Mouse (Mus musculus) CD4-positive helper T cell, adult 2 months (primary cell): Measurements from ENCODE around the gene Gm10643.

Source experiments
- DNase-seq: peaks from one replicate; pipeline ENCODE4 v3.0.0-alpha.2; 2012; ENCODE audit warnings: low read depth, missing footprints, low spot score

Gm10643 gene

DNA sequence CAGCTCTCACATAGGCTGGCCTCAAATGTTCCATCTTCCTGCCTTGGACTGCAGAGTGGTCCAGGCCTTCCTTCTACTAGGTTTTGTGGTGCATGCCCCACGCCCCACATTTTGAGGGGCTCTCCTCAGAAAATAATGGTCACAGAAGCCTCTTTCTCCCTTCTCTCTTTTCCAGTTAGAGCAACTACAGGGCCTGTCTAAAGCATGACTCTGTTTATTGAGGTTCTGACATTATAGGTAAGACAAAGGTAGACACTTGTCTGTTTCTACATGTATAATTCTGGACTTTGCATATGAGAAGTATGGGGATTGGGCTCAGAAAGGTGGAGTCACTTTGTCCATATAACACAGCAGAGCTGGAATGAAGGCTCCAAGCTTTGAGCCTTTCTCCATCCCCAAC is at the start of gene Gm10643:
Gene Gm10643 (minus strand): TSS at position 101 of the 400 bp plus-strand sequence.
- DNase-seq, result no peak

DNA sequence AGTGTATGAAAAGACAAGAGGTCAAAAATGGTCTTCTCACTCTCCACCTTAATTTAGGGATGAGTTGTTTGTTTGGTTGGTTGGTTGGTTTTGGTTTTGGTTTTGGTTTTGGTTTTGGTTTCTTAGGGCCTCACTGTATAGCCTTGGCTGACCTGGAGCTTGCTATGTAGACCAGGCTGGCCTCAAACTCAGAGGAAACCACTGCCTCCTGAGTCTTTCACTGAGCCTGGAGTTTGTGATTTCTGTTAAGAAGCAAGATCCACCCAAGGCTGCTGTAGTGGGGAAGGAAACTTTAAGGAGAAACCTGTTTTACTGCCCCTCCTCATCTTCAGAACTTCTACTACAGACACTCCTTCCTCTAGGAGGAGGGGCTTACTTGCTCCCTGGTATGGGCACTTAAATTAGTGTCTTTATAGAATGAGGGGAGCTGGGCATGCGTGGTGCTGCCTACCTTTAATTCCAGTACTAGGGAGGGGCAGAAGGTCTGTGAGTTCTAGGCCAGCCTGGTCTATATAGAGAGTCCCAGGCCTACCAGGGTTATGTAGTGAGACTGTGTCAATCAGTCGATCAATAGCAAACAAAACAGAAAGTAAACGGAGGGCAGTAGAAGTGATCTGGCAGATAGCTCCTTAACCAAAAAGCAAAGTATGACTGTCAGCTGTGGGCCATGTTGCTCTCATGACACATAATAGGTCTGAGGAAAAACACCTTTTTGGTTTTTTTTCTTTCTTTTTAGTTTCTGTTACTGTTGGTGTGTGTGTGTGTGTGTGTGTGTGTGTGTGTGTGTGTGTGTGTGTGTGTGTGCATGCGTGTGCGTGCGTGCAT is 41.5 kb upstream of the Gm10643 start:
- peak; percentile 78 for DNase-seq

DNA sequence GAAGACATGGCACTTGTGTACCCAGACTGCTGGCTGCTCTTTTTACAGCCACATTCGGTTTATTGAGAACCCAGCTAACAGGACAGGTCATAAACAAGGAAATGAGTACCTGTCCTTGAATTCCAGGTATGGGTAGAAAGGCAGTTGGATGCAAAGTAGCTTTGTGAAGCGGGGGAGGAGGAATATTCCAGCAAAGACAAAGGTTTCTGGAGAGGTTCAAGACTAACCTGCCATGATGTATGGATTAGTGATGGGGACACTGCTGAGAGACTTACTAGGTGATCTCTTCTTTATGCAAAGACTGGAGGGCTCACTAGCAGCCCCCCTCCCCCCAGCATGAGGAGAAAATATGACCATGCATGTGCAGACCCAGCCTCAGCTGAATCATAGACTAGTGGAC is 40.7 kb upstream of the Gm10643 start:
- peak; percentile 34 for DNase-seq

DNA sequence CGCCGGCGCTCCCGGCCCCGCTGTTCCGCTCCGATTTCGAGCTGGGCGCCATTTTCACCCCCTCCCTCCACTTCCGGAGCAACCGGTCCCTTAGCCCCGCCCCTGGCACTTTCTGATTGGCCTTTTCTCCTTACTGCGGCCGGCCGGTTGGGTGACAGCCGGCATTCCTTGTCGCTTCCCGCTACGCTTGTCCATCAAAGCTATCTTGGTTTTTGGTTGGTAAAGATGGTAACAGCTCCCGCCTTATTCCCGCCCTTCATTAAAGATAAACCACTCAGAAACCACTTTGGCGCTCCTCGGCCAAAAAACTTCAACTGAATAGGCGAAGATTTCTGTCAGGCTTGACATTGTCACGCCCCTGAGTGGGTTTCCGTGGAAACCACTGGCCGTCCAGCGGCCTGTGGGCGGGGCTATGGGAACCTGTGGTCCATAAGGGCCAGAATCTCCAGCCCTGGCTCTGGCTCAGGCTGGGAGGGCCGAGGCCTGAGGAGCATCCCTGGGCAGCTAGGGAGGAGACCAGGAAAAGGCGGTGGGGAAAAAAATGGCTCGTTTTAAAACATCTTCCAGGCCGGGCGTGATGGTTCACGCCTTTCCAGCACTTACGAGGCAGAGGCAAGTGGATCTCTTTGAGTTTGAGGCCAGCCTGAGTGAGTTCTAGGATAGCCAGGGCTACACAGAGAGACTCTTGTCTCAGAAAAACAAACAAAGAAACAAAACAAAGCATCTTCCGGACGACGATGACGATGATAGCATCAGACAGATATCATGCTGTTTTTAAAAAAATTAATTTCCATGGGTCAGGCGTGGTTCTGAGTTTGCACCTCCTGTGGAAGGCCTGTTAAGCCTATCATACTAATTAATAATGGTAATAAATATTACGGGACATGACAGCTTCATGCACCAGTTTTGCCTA is 40.0 kb upstream of the Gm10643 start, which contains the start of gene Dcaf15:
Gene Dcaf15 (minus strand): TSS at position 72 of the 913 bp plus-strand sequence.
- DNase-seq, result peak; percentile 99

DNA sequence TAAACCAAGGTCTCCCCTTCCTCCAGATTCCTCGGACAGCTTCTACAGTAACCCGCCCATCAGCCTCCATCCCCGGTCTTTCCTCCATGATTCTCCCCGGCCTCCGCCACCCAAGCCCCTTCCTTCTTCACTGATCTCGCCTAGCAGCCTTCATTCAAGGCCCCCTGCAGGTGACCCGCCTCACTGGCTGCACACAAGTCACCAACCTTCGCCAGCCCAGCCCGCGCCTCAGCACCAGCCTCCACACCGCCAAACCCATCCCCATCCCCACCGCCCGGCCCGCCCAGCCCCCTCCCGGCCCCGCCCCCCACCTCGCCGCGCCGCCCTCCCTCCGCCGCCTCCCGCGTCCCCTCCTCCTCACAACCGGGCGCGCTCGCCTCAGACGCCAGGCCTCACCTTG is 39.3 kb upstream of the Gm10643 start:
- peak; percentile 87 for DNase-seq

DNA sequence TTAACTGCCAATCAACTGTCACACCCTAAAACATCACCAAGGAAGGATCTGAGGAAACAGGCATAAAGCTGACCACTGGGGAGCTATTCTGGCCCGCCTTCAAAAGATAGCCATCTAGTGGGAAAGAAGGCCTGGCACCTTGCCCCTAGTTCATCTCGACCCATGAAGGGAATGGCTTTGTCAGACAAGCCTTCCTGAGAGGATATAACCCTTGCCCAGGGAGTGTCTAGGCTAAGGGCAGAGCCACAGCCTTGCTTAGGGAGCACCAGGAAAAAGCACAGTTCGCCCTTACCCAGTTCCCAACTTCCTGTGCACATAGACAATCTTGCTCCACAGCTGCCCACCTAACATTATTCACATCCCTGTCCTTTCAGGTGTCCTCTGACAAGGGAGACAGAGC is 38.7 kb upstream of the Gm10643 start:
- DNase-seq, result no peak

DNA sequence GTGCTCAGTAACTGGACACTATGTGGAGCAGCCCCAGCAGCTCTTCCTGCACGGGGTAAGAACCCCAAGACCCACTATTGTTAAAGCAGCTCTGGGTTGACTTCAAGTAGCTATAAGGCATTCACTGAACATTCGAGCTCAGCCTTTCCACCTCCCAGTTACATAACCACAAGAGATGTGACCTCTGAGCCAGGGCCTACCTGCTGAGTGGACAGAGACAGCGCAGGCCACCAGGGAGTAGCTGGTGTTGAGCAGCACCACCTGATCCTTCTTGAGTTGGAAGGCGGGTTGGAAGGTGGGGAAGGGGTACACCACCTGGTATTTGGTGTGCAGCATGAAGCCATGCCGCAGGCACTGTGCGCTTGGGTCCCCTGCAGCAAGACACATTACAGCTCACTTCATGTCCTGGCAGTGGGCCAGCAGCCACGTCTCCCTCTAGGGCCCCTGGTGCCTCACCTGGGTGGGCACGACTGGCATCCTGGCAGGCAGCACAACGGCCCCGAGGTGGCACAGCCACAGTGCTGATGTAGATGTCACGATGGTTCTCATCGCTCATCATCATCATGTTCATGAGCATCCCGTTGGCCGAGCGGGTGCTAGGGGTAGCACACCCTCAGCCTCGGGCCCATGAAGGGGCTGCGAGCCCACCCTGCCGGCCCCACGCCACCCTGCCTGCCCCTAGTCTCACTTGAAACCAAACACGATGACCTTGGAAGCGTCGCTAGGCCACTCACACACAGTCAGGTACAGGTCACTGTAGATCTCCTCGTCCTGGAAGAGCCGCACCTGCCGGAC is 36.7 kb upstream of the Gm10643 start:
- no peak for DNase-seq

DNA sequence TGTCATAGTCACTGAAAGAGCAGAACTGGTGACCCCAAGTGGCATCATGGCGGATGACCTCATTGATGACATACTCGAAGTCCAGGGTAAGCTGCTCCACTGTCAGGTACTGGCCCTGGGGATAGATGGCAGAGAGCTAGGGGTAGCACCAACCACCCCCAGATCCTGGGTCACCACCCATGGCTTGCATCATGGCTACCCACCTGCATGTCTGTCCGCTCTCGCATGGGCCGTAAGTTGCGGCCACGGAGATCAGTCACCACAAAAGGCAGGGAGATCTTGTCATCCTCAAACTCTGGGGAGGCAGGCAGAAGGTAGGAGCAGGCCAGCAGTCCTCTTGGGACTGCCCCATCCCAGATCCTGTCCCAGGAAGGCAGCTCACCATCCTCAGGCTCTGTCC is 33.4 kb upstream of the Gm10643 start:
- no peak for DNase-seq

DNA sequence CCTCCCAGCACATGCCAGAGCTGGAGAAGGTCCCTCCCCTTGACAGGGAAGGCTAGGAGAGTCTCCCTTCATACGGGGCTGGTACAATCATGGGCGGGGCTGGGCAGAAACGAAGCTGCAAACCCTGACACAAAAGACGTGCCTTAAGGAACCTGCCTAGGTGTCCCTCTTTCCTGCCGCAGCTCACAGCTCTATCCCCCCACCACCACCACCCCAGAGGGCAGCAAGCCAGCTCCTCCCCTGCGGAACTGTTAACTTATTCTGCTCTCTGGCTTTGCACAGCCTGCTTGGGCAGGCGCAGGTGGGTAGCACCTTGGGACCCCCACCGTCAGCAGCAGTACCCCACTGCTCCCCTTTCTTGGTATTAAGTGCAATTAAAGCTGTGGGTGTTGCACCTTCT is 31.1 kb upstream of the Gm10643 start:
- DNase-seq, result no peak

DNA sequence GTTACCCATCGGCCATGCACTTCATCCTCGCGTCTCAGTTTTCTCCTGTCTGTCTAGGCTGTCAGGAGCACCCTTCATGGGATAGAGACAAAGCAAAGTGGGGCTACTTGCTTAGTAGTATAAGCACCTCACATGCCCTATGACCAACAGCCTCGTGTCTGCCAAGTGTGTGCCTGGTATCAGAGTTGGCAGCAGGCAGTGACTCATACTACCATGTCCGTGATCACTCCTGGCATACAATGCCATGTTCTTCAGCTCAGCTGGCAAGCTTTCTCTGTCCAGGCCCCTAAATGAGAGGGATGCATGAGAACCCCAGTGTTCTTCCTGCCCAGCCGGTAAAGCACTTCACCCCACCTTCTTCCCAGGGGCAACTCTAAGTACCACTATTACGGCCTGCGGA is 25.6 kb upstream of the Gm10643 start:
- DNase-seq, result no peak

DNA sequence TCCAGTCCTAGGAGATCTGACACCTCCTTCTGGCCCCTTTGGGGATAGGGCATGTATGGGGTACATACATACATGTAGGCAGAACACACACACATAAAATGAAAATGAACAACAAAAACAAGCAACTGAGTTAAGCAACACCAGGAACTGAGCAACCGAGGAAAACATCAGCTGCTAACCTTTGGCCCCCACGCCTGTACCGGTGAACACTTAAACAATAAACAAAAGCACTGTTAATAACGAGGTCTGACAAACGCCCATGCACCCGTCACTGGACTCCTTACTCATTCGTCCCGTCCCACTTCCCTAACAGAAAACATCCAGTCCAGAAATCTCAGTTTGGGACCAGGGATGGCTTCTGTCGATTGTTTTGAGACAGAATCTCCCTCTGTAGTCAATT is 24.3 kb upstream of the Gm10643 start:
- DNase-seq, result no peak

DNA sequence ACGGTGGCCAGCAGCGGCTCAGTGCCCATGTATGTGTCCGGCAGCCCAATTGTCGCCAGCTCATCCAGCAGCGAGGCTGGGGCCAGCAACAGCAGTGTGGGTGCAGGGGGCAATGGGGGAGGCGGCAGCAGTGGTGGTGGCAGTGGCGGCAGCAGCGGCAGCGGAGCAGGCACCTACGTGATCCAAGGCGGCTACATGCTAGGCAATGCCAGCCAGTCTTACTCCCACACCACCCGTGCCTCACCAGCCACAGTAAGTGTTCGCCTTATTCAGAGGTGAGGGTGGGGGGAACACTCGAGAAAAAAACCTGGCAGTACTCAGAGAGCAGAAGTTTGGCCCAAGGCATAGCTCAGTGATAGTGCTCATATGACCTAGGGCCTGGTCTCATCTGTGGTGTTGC is 22.9 kb upstream of the Gm10643 start:
- DNase-seq, result no peak

DNA sequence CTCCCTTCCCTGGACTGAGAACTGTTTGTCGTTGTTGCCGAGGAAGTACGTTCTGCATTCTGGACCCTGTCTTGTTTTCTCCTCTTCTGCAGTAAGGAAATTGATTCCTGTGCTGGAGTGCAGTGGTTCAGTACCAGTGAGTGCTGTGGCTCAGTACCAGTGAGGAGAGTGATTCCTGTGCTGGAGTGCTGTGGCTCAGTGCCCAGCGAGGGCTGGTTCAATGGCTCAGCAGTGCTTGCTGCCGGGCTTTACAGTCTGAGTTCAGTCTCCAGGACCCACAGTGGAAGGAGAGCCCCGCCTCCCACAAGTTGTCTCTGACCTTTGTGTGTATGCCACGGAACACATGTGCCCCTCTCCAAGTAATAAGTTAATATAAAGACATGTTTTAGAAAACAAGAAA is 22.2 kb upstream of the Gm10643 start:
- DNase-seq, result no peak

DNA sequence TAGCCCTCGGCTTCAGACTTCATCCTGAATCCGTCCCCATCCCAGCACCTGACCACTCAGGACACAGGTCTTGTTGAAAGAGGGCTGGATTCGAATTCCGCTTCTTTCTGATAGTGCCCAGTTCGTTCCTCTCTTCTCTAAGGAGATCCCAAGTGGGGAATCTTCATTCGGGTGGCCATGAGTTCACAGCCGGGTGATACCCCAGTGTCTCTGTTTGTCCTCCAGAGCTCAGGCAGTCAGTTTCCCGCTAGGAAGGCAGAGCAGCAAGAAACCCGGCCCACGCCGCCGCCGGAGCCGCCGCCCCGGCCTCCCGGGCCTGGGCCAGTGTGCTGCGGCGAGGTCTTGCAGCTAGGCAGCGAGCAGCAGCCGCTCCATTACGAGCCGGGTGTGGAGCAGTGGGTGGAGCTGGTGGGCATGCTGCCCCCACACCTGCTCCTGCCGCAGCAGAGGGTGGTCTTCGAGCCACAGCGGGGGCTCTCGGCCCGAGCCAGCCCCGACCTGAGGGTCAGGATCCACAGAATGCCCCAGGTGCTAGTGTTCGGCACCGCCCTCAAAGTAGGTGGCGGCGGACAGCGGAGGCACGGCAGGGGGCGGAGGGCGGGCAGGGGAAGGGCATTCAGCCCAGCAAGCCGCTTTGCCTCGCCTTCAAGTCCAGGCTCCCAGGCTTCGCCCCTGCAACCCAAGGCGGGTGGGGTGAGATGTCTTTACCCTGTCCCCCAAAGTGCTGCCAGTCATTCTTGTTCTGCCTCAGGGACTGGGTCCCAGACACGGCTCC is 19.6 kb upstream of the Gm10643 start:
- no peak for DNase-seq

DNA sequence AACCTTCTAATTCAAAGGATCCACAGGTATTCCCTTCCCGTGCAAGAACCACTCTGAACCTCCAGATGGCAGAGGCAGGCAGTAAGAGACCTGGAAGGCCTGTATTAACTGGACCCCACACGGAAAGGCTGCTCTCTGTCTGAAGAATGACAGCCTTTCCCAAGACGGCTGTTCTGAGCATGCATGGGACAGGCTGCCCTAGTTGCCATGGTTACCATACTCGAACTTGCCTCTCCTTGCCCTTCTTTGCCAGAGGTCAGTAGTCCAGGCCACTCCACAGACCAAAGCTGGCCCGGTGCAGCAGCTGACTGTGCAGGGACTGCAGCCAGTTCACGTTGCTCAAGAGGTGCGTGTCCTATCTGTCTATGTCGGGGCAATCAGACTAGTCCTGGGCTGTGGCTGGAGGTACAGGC is 18.9 kb upstream of the Gm10643 start:
- DNase-seq, result no peak

DNA sequence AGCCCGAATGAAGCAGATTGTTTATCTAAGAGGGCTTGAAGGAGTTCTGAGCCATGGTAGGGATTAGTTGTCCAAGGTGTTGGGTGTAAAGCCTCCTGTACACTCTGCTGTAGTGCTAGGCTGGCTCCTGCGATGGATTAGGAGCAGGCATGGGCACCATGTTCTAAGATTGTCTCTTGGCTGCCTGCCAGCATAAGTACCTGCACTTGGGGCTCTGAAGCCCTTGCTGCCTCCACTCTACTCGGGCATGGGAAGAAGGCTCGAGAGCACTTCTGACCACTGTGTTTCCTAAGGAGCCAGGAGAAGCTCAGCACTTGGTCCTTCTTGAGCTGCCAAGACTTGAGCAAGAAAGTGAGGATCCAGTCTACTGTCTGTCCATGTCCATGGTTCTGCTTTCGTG is 14.3 kb upstream of the Gm10643 start:
- DNase-seq, result no peak

DNA sequence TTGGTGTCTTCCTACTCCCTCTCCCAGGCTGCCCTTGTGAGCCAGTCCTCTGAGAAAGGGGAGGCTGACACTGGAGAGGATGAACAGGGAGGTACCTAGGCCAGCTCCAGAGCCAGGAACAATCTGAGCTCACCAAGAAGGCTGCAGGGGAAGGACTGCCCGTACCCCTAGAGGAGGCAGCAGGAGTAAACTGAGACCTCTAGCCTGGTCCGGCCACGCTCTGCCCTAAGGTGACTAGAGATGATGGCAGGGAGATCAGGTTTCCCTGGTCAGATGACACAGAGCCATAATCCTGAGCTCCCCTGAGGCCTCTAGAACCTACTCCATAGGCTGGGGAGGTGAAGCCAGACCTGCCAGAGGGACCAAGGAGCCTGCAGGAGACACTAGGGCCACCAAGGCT is 11.9 kb upstream of the Gm10643 start:
- DNase-seq, result no peak

DNA sequence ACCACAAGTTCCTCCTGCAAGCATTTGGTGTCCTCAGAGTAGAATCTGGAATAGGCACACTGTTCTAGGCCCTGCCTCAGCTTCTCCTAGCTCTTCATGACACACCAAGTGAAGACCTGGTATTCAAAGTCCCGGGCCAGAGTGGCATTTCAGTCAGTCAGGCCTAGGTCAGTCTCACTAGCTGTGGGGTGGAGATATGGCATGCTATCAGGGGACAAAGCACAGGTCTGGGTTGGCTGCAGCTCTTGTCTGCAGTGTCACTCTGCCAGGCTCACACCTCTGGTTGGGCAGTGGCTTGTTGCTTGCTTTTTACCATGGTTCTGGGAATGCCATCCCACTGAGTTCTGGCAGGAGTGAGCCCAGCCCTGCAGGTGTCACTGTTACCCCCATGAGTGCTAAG is 11.5 kb upstream of the Gm10643 start:
- no peak for DNase-seq

DNA sequence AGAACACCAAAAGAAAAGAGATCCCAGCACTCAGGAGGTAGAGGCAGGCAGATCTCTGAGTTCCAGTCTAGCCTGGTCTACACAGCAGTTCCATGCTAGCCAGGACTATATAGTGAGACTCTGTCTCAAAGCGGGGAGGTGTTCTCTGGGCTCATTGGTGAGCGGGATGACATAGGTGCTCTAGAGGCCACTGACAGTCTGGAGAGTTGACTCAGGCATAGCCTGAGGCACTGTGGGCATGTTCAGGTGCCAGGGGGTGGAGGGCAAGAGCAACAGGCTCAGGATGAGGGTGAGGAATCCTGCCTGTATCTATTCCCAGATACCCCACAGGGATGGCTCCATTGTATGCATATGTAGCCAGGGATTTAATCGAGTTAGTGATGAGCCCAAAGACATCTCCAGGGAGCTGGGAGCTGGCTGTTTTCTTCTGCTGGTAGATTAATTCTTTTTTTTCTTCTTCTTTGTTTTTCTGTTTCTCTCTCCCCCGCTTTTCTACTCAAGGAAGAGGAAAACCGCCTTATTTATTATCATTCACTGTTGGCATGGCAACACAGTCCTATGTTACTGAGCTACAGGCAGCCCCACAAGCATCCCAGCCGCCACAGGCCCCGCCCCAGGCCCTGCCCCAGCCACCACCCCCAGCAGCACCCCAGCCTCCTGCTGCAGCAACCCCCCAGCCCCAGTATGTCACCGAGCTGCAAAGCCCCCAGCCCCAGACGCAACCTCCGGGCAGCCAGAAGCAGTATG is 8.5 kb upstream of the Gm10643 start:
- DNase-seq, result peak; percentile 89

DNA sequence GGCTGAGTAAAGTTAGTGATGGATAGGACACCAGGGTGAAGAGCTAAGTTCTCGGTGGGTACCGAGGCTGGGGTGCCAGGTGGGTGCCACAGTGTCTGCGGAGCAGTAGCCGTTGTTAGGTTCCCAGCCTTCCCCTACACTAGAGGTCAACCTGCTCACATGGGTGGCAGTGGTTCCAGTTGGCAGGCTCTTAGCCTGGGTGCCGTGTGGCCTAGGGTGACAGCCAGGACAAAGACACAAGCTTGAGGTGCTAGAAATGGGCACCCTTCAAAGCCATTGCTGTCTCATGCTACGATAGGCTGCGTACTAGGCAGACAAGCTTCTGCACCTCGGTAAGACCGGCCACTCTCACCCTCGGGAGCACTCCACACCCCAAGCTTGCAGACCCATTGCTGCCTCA is 7.4 kb upstream of the Gm10643 start:
- no peak for DNase-seq
